Mouse (Mus musculus): ENCODE results near the gene Insc. TPM values are rescaled to one million over a fixed set of nuclear protein-coding genes. Genes with fewer than 3 reads are reported as not detected.

The Insc gene
- 12.9 to 17.3 TPM (median 14.0 TPM) in 4 replicates for total RNA-seq (2023)

GRCm38 (mm10) chr7:114743022-114743780 lies at the start of gene Insc:
Insc (plus strand) TSS chr7:114743694.

DNA sequence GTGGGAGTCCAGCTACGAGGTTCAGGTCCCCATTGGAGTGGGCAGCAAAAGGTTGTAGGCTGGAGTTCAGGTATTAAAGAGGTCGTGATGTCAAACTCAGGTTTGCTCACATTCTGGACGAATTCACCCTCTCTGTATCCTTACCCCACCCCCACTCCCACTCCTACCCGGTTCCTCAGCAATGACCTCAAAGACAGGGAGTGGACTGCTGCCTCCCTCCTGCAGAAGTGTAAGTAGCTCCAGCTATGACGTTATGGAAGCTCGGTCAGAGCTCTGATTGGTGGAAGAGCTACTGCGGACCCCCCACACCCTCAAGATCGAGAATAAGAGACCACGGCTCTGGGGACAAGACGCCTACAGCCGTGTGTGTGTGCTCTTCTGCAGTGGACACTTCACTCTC lies 25.2 kb upstream of the Insc start, which contains the start of gene Calcb:
Gene Calcb, plus strand, starts transcription at position 344 of the 400 bp plus-strand sequence.

Other genes with a start within 250 kb of the Insc start
- gene Cyp2r1, start 180.7 kb upstream of the Insc start, total RNA-seq (2023): 13.9 to 17.0 TPM (median 15.7 TPM) in 4 replicates
- not detected in 4 replicates for gene Calca, start 107.3 kb upstream of the Insc start, total RNA-seq (2023)
- gene Calcb, start 25.1 kb upstream of the Insc start, total RNA-seq (2023): not detected in 4 replicates

Measured in B cell, adult 62 days (primary cell).